Mouse (Mus musculus) stomach, embryonic 15.5 days (tissue): Measurements from ENCODE around the gene Prkch. TPM values are rescaled to one million over a fixed set of nuclear protein-coding genes. Genes with fewer than 3 reads are reported as not detected.

Experiments
- ATAC-seq: fragments of 200-750 bp; cut with Nextera tagmentation; 2 replicates; pipeline ENCODE4 v1.8.0; 2017; ENCODE audit warnings: low read depth, moderate number of reproducible peaks, moderate TSS enrichment; ENCODE audit not compliant: insufficient read depth, low FRiP score
- H3K27ac ChIP-seq: fragments of 300-500 bp; sonication (generic); 2 replicates; pipeline ENCODE4 v1.5.1; 2015; ENCODE audit warnings: mild to moderate bottlenecking, inconsistent platforms
- H3K27me3 ChIP-seq: fragments of 300-500 bp; sonication (generic); replicated peaks from 2 replicates; pipeline ENCODE4 v1.6.1; 2015; ENCODE audit warnings: inconsistent platforms
- H3K36me3 ChIP-seq: fragments of 300-500 bp; sonication (generic); 2 replicates; pipeline ENCODE4 v1.6.1; 2015; ENCODE audit warnings: inconsistent platforms
- H3K4me1 ChIP-seq: fragments of 300-500 bp; sonication (generic); 2 replicates; pipeline ENCODE4 v1.6.1; 2015; ENCODE audit warnings: inconsistent platforms
- H3K4me2 ChIP-seq: fragments of 300-500 bp; sonication (generic); 2 replicates; pipeline ENCODE4 v1.6.1; 2015; ENCODE audit warnings: mild to moderate bottlenecking, inconsistent platforms
- H3K4me3 ChIP-seq: fragments of 300-500 bp; sonication (generic); replicated peaks from 2 replicates; pipeline ENCODE4 v1.5.1; 2015; ENCODE audit warnings: inconsistent platforms
- H3K9ac ChIP-seq: fragments of 300-500 bp; sonication (generic); 2 replicates; pipeline ENCODE4 v1.6.1; 2015; ENCODE audit warnings: inconsistent platforms
- H3K9me3 ChIP-seq: fragments of 300-500 bp; sonication (generic); 2 replicates; pipeline ENCODE4 v1.6.1; 2016; ENCODE audit warnings: inconsistent platforms
- WGBS: fragments of 180-500 bp; shearing (Covaris S2); methylation state at CpG from one replicate; pipeline ENCODE4 v1.1.7; 2015; 5-methylcytosine and 5-hydroxymethylcytosine counted together
- polyA plus RNA-seq: library from polyadenylated mRNA; unstranded; fragments of >200 nt; fragmentation: Nextera tagmentation; extraction: Ambion mirVana; gene quantifications from 2 replicates; pipeline ENCODE4 v1.2.1, GENCODE M21; 2015

Prkch gene
- polyA plus RNA-seq, 1 experiment from 2014 or later: 11.9 TPM

DNA sequence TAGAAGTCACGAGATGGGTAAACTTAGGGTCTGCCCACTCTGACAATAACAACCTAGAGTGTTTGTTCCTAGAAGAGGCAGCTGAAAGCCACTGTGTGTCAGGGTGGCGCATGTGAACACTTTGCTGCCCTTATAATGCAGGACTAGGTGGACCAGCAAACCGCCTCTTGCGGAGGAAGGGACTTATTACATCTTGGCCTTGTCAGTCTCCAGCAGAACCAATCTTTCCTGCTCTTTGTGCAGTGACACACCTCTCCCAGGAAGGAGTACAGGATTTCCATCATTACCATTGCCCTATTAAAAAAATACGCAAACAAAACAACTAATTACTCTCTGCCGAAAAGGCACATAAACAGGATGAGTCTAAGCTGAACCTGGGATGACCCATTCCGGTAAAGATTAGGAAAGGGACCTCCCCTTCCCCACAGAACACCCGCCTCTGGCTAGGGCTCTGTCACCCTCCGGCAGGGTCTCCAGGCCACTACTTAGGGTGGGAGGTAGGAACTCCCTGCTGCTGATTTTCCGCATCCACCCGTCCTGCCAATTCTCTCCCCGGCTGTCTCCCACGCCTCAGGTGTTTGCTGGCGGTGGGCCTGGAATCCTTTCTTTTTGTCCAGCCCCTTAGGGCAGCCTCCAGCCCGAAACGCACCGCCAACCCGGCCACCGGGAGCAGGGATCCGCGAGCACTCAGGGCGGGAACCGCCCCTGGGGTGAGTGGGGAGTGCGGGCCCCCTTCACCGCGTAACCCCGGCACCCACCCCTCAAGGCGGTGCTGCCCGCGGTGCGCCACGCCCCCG is 585 bp upstream of the Prkch start:
- Histone ChIP-seq H3K27ac (peak overlapping the region; percentile 81), H3K4me3 (peak overlapping the region; percentile 78), H3K9ac (peak overlapping the region; percentile 76; the same call in 1 of the 2 replicates), H3K27me3 (peaks cover 8% of the 10 kb centered on the region; the same call in 1 of the 2 replicates), H3K4me1 (peaks cover 6% of the 10 kb centered on the region; the same call in 1 of the 2 replicates), H3K4me2 (peak overlapping the region; percentile 91), H3K36me3 (no peaks in the 10 kb centered on the region), H3K9me3 (no peaks in the 10 kb centered on the region)
- ATAC-seq: peak; percentile 50
- WGBS: 7% methylated on average over 33 of the region's 33 CpGs

DNA sequence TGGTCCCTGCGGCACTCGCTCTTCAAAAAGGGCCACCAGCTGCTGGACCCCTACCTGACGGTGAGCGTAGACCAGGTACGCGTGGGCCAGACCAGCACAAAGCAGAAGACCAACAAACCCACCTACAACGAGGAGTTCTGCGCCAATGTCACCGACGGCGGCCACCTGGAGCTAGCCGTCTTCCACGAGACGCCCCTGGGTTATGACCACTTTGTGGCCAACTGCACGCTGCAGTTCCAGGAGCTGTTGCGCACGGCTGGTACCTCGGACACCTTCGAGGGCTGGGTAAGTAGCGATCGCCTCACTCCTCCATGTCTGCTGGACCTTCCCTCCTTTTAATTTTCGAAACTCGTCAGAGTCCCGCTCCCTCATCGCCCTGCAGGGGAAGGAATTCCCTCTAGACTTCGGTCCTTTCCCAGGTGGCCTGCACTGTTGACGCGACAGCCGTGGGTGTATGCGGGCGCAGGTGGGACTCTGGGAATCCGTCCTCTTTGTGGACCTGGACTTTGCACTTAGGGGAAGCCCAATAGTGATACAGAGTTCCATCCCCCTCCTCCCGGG is 725 bp downstream of the Prkch start:
- Histone ChIP-seq H3K27ac (peak overlapping the region; percentile 81), H3K27me3 (peaks cover 8% of the 10 kb centered on the region; the same call in 1 of the 2 replicates), H3K4me3 (peak overlapping the region; percentile 78), H3K9me3 (no peaks in the 10 kb centered on the region), H3K9ac (peak overlapping the region; percentile 76), H3K4me1 (peaks cover 6% of the 10 kb centered on the region; the same call in 1 of the 2 replicates), H3K36me3 (no peaks in the 10 kb centered on the region), H3K4me2 (peak overlapping the region; percentile 91)
- WGBS: under 1% methylated on average over 33 of the region's 33 CpGs
- ATAC-seq: no peak

DNA sequence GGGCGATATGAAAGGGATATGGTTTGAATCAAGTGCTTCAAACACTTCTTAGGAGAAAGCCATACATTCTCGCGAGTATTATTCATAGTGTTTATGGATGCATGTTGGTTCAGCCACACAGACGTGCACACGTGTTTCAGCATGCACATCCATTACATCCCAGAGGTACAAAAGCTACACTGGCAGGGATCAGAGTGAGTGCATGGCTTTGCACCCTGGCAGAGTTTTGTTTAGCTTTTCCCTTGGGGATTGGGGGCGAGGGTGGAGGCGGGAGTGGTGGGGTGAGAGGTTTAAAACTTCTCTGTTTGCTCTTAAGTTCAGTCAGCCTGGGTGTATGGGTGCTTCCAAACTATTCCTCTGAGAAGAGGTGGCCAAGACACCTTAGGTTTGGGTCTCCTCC is 1.3 kb downstream of the Prkch start:
- Histone ChIP-seq H3K4me1 (peaks cover 6% of the 10 kb centered on the region; the same call in 1 of the 2 replicates), H3K9ac (0 out of 2 replicates have a peak overlapping the region, but pooled peaks have one; percentile 76), H3K36me3 (no peaks in the 10 kb centered on the region), H3K27ac (no peak overlapping the region; the same call in 1 of the 2 replicates), H3K4me2 (peak overlapping the region; percentile 91), H3K4me3 (peak overlapping the region; percentile 78), H3K9me3 (no peaks in the 10 kb centered on the region), H3K27me3 (peaks cover 8% of the 10 kb centered on the region; the same call in 1 of the 2 replicates)
- 4% methylated on average over 7 of the region's 7 CpGs for WGBS
- no peak for ATAC-seq

DNA sequence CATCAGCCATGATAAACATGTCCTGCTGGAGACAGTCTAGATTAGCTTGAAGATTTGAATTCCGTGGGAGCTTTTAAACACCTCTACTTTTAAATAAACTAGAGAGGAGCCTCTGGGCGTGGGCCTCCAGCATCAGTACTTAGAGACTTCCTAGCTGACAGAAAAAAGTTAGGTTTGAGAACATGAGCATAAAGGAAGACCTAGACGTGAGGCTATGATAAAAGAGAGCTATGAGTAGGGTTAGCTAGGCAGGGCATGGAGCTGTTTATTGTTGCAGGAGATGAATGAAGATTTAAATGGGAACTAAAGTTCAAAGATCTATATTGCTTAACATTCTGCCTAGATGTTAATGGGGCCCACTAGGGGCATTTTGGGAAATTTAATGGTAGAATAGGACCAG is 2.7 kb downstream of the Prkch start:
- Histone ChIP-seq H3K27ac (no peak overlapping the region), H3K27me3 (no peaks in the 10 kb centered on the region), H3K36me3 (no peaks in the 10 kb centered on the region), H3K9me3 (no peaks in the 10 kb centered on the region), H3K4me3 (no peak overlapping the region), H3K4me1 (peaks cover 6% of the 10 kb centered on the region; the same call in 1 of the 2 replicates), H3K9ac (no peak overlapping the region), H3K4me2 (no peak overlapping the region)
- WGBS: 55% methylated on average over 3 of the region's 3 CpGs
- no peak for ATAC-seq

DNA sequence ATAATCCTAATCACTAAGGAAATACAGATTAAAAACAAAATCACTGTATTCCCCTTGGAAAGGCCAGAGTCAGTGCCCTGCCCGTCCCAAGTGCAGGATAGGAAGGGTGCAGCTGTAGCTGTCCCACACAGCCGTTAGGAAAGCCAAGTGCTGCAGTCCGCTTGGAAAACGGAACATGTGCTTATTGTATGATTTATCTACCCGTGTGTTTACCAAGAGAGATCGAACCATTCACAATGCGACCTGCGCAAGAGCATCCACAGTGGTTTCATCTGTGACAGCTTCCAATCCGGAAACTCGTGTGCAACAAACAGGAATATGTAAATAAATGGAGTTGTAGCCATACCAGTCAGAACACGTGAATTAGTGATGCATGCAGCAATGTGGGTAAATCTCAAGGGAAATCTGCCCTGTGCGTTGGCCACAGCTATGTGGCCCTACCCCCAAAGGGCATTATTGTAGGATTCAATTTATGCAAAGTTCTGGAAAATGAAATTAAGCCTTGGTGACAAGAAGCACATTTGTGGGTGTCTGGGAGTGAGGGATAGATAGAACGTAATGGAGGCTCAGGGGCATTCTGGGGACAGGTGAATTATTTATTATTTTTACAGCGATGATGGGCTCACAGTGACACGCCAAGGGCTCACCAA is 6.2 kb downstream of the Prkch start:
- no peak overlapping the region for H3K9ac ChIP-seq
- no peaks in the 10 kb centered on the region for H3K27me3 ChIP-seq
- no peak for ATAC-seq
- WGBS: 71% methylated on average over 15 of the region's 15 CpGs
- no peaks in the 10 kb centered on the region for H3K36me3 ChIP-seq
- H3K4me2 ChIP-seq: no peak overlapping the region
- peaks cover 1% of the 10 kb centered on the region; the same call in 1 of the 2 replicates for H3K4me1 ChIP-seq
- no peak overlapping the region for H3K27ac ChIP-seq
- H3K9me3 ChIP-seq: no peaks in the 10 kb centered on the region
- no peak overlapping the region for H3K4me3 ChIP-seq

DNA sequence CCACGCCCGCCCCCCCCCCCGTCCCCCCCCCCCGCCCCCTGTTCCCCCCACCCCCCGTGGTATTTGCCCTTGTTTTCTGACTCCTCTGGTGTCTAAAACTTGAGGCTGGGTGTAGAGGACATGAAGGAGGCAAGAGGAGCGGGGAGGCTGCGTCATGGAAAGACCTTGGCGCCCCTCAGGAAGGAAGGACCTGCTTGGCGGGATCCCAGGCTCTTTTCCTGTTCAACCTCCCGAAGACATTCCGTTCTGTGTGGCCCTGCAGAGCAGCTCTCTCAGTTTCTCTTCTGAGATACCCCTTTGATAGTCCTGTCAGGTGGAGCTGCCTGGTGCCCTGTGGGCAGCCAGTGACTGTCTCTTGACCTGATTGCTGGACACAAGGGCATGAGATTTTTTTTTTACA is 7.0 kb downstream of the Prkch start:
- Histone ChIP-seq H3K4me1 (no peaks in the 10 kb centered on the region), H3K9ac (no peak overlapping the region), H3K4me3 (no peak overlapping the region), H3K36me3 (no peaks in the 10 kb centered on the region), H3K27me3 (no peaks in the 10 kb centered on the region), H3K4me2 (no peak overlapping the region), H3K9me3 (no peaks in the 10 kb centered on the region), H3K27ac (no peak overlapping the region)
- ATAC-seq: no peak
- 74% methylated on average over 6 of the region's 11 CpGs for WGBS

DNA sequence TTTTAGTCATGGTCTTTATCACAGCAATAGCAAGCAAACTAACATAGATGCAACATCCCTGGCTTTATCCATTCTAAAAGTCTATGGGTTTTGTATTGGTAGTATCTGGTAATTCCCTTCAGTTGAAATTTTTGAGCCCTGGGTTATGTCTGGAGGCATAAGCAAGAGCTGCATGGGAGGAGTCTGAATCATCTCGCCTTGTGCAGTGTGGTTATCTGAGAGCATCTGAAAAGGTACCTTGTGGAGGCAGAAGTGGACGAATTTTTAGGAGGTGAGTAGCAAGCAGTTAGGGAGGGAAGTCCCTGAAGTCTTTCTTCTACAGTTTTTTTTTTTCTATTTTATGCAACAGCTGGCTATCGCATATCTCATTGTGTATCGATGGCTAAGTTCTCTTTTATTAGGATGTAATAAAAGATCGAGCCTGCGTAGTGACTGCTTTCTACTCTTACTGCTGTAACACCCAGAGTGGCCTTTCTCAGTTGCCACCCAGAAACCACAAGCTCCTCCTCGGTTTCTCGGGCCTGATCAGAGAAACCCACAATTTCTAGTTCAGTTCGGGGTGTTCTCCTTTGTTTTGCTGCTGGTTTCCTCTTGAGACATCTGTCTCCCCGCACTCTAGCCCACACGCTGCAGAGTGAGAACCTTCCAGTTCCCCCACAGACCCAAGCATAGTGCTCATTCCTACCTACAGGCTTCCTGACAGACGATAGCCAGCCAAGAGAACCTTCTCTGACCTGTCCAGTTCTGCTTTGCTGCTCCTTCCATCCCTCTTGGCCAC is 8.6 kb downstream of the Prkch start:
- Histone ChIP-seq H3K36me3 (no peaks in the 10 kb centered on the region), H3K4me2 (no peak overlapping the region), H3K4me3 (no peak overlapping the region), H3K27me3 (no peaks in the 10 kb centered on the region), H3K9me3 (no peaks in the 10 kb centered on the region), H3K9ac (no peak overlapping the region), H3K27ac (no peak overlapping the region), H3K4me1 (no peaks in the 10 kb centered on the region)
- no peak for ATAC-seq
- 79% methylated on average over 12 of the region's 12 CpGs for WGBS

DNA sequence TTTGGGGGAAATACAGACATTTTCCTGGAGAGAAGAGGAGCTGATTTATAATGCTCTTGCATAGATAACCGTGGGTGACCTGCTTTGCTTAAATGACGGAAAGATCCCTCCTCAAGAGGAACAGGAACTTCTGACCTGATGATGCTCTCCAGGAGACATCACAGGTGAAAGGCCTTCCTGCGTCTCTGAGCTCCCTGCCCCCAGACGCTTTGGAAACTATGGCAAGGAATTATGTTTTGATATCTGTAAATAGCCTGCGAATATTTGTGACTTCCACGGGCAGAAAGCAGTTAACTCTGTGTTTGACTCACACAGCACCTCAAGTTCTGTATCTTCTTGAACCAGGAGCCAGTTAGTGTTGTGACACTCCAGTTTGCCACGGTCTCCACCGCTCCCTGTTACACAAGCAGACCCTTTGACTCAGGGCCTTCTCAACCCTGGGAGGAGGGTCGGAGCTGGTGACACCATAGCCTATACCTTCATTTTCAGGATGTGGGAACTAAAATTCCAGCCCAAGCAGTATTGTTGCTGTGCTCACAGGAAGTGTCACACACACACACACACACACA is 9.7 kb downstream of the Prkch start:
- H3K4me1 ChIP-seq: no peaks in the 10 kb centered on the region
- H3K36me3 ChIP-seq: no peaks in the 10 kb centered on the region
- 78% methylated on average over 9 of the region's 9 CpGs for WGBS
- no peak overlapping the region for H3K27ac ChIP-seq
- no peak overlapping the region for H3K9ac ChIP-seq
- no peak overlapping the region for H3K4me2 ChIP-seq
- no peak for ATAC-seq
- no peak overlapping the region for H3K4me3 ChIP-seq
- H3K27me3 ChIP-seq: no peaks in the 10 kb centered on the region
- H3K9me3 ChIP-seq: no peaks in the 10 kb centered on the region

DNA sequence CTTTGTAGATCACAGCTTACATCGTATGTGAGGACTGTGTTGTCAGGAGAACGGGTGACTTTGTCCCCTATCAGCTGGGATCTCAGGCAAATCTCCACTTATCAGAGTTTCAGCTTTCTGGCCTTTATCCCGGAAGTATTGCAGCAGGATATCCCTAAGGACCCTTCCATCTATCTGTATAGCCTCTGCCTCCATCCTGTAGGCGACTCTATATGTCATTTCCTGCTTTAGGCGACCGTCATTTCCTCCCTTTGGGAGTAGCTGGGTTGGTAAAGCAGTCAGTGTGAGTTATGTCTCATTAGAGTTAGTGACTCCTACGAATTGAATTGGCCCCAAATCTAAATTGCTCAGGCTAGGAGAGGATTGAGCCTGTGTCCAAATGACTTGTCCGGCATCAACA is 10.6 kb downstream of the Prkch start:
- Histone ChIP-seq H3K4me1 (no peaks in the 10 kb centered on the region), H3K36me3 (no peaks in the 10 kb centered on the region), H3K4me2 (no peak overlapping the region), H3K27me3 (no peaks in the 10 kb centered on the region), H3K27ac (no peak overlapping the region), H3K9me3 (no peaks in the 10 kb centered on the region), H3K4me3 (no peak overlapping the region), H3K9ac (no peak overlapping the region)
- 70% methylated on average over 8 of the region's 8 CpGs for WGBS
- ATAC-seq: no peak

DNA sequence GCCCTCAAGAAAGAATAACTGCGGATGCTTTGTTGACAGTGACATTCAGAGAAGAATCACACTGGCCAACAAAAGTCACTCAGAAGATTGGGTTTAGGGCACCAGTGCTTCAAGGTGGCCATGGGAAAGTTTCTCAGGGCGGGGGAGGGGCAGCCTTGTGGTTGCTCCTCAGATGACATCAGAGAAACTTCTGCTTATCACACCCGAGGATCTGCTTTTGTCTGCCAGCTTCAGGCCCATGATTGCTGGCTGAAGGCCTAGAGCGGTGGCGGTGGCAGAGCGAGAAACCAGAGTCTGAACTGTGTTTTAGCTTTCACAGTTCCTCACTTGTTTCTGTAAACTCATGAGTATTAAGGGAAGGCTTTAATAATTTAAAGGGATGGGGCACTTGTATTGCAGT is 13.6 kb downstream of the Prkch start:
- Histone ChIP-seq H3K9me3 (no peaks in the 10 kb centered on the region), H3K4me2 (no peak overlapping the region), H3K9ac (no peak overlapping the region), H3K27me3 (no peaks in the 10 kb centered on the region), H3K4me3 (no peak overlapping the region), H3K4me1 (no peaks in the 10 kb centered on the region), H3K27ac (no peak overlapping the region), H3K36me3 (no peaks in the 10 kb centered on the region)
- no peak for ATAC-seq
- WGBS: 47% methylated on average over 6 of the region's 6 CpGs

DNA sequence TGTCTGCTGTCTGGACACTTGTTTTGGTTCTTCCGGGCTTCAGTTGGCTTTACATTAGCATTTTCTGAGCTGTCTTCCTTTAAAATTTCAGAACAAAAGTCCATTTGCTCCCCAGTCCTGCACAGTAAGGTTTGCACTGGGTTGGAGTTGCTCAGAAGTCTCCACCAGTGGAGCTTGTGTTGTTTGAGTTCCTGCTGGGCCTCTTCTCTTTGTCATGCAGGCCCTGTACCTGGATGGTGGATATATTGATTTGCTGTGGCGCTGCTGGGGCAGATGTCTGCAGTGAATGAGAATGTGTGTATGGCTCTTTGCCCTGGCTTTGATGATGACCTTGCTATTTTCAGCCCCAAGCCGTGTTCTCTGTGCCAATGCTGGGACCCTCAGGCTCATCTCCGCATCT is 15.9 kb downstream of the Prkch start:
- no peak for ATAC-seq
- H3K4me3 ChIP-seq: no peak overlapping the region
- no peaks in the 10 kb centered on the region for H3K9me3 ChIP-seq
- no peak overlapping the region for H3K4me2 ChIP-seq
- WGBS: 80% methylated on average over 4 of the region's 4 CpGs
- H3K4me1 ChIP-seq: no peaks in the 10 kb centered on the region
- H3K27ac ChIP-seq: no peak overlapping the region
- H3K27me3 ChIP-seq: no peaks in the 10 kb centered on the region
- H3K9ac ChIP-seq: no peak overlapping the region
- no peaks in the 10 kb centered on the region for H3K36me3 ChIP-seq
